Comparison of ENCODE assay signal across 22 mouse cellular contexts in genomic region chr12:36067538-36067937, GRCm38 (mm10). TPM values are rescaled to one million over a fixed set of nuclear protein-coding genes. Genes with fewer than 3 reads are reported as not detected.
DNase-seq lines count a peak whose midpoint lies in the region; ATAC-seq lines count a peak whose summit lies in the region.
"Had no signal": no experiment of that assay in that cellular context is flagged by ENCODE, and none has a peak within 500 bp of the region (broad histone marks: within the 10 kb centered on the region; RNA-seq: fewer than 3 reads in every experiment).

No protein-coding gene starts in this region.

- 97% methylated on average over 2 of the region's 2 CpGs for WGBS in forebrain, embryonic 15.5 days
- WGBS in forebrain, embryonic 14.5 days = 94% methylated on average over 2 of the region's 2 CpGs

- H3K9me3 ChIP-seq in forebrain, embryonic 15.5 days = no peaks in the 10 kb centered on the region
- H3K9me3 ChIP-seq in forebrain, embryonic 14.5 days (replicated peaks; ENCODE audit: control insufficient read depth, low read length) = 0 out of 2 replicates have a peak, but pooled peaks cover 2% of the 10 kb centered on the region
- H3K9me3 ChIP-seq: embryonic facial prominence, embryonic 12.5 days; forebrain, embryonic 13.5 days; G1E had no signal

- no peaks in the 10 kb centered on the region for H3K4me1 ChIP-seq in forebrain, embryonic 15.5 days
- H3K4me1 ChIP-seq in forebrain, embryonic 14.5 days (ENCODE audit: control insufficient read depth, insufficient read depth, low read length) = no peaks in the 10 kb centered on the region
- H3K4me1 ChIP-seq: embryonic facial prominence, embryonic 10.5 days; embryonic facial prominence, embryonic 12.5 days; forebrain, embryonic 13.5 days had no signal

- no peak overlapping the region for H3K9ac ChIP-seq in forebrain, embryonic 15.5 days (replicated peaks)
- H3K9ac ChIP-seq in forebrain, embryonic 14.5 days (ENCODE audit: low read length) = no peak overlapping the region
- H3K9ac ChIP-seq: embryonic facial prominence, embryonic 12.5 days; forebrain, embryonic 13.5 days; forebrain, postnatal 0 days had no signal

- peak; percentile 35 for DNase-seq in CD4-positive, CD25-positive, alpha-beta regulatory T cell, adult 2 months (ENCODE audit: low read depth, low spot score)
- no peak for DNase-seq in forebrain, embryonic 14.5 days (ENCODE audit: low spot score)
- DNase-seq in adrenal gland, postnatal 25 days = no peak
- DNase-seq: adrenal gland, adult 2 months; adrenal gland, postnatal 10 days; adrenal gland, postnatal 36 days; B cell, adult 2 months; cerebellum, adult 11-12 months; cerebellum, adult 2 months; cerebellum, adult 9-10 months; cerebellum, postnatal 10 days; cerebellum, postnatal 25 days; forebrain, postnatal 0 days had no signal

- ATAC-seq in activated CD4-positive, CD25-positive, alpha-beta regulatory T cell, adult 4 months = peak; percentile 78
- peak; percentile 84 for ATAC-seq in inflammation-experienced regulatory T-cells, adult 6 months
- ATAC-seq in forebrain, embryonic 15.5 days (replicated peaks) = no peak
- no peak for ATAC-seq in forebrain, embryonic 14.5 days
- ATAC-seq: forebrain, embryonic 13.5 days; forebrain, postnatal 0 days; Patski had no signal

- no peaks in the 10 kb centered on the region for H3K27me3 ChIP-seq in forebrain, embryonic 15.5 days
- H3K27me3 ChIP-seq in forebrain, embryonic 14.5 days (replicated peaks; ENCODE audit: control insufficient read depth, insufficient read depth, low read length) = no peaks in the 10 kb centered on the region
- H3K27me3 ChIP-seq: CH12.LX; embryonic facial prominence, embryonic 12.5 days; forebrain, embryonic 13.5 days; Patski had no signal

- H3K4me2 ChIP-seq in forebrain, embryonic 15.5 days (replicated peaks) = no peak overlapping the region
- H3K4me2 ChIP-seq in forebrain, embryonic 14.5 days (ENCODE audit: low read length) = no peak overlapping the region
- H3K4me2 ChIP-seq: embryonic facial prominence, embryonic 12.5 days; forebrain, embryonic 13.5 days had no signal

- no peak overlapping the region for H3K27ac ChIP-seq in forebrain, embryonic 15.5 days (replicated peaks)
- H3K27ac ChIP-seq in forebrain, embryonic 14.5 days (ENCODE audit: low read depth, low read length) = no peak overlapping the region
- H3K27ac ChIP-seq: embryonic facial prominence, embryonic 10.5 days; embryonic facial prominence, embryonic 12.5 days; forebrain, embryonic 13.5 days had no signal

- no peak overlapping the region for H3K4me3 ChIP-seq in forebrain, embryonic 15.5 days
- no peak overlapping the region for H3K4me3 ChIP-seq in forebrain, embryonic 14.5 days (ENCODE audit: low read depth, low read length)
- H3K4me3 ChIP-seq: embryonic facial prominence, embryonic 10.5 days; embryonic facial prominence, embryonic 12.5 days; forebrain, embryonic 13.5 days had no signal

- H3K36me3 ChIP-seq in forebrain, embryonic 15.5 days = no peaks in the 10 kb centered on the region
- H3K36me3 ChIP-seq in forebrain, embryonic 14.5 days (ENCODE audit: control insufficient read depth, insufficient read depth, low read length) = no peaks in the 10 kb centered on the region
- H3K36me3 ChIP-seq: embryonic facial prominence, embryonic 10.5 days; embryonic facial prominence, embryonic 12.5 days; G1E had no signal

RNA-seq across cellular contexts. Expression of gene Tspan13, which starts 25.2 kb away (rescaled TPM):
- polyA plus RNA-seq in activated CD4-positive, CD25-positive, alpha-beta regulatory T cell, adult 4 months (2017; shearing (Covaris generic)) = 100 to 1,000 TPM; 175 to 254 TPM
- polyA plus RNA-seq in inflammation-experienced regulatory T-cells, adult 6 months (2017; shearing (Covaris generic)) = 100 to 1,000 TPM; 217 to 248 (median 230) TPM
- polyA plus RNA-seq in forebrain, embryonic 15.5 days (2015; fragmentation: Nextera tagmentation; extraction: Ambion mirVana) = 308 and 312 TPM in 2 replicates
- 249 and 271 TPM in 2 replicates for polyA plus RNA-seq in forebrain, embryonic 14.5 days (2014; fragmentation: Nextera tagmentation; extraction: Ambion mirVana)
- total RNA-seq in adrenal gland, postnatal 25 days (2021) = 8.8 and 11.7 TPM in 2 replicates
- total RNA-seq: G1E had no signal

Comparison
In these comparisons a context has a peak if more than half of its experiments do, and no peak if none do; other contexts are left out.
1. ATAC-seq: peak in activated CD4-positive, CD25-positive, alpha-beta regulatory T cell, adult 4 months (single experiment) and inflammation-experienced regulatory T-cells, adult 6 months (single experiment); none in forebrain, embryonic 15.5 days (single experiment) and forebrain, embryonic 14.5 days (single experiment).